Mouse (Mus musculus): ENCODE data around the gene Atxn7l2. TPM values are rescaled to one million over a fixed set of nuclear protein-coding genes. Genes with fewer than 3 reads are reported as not detected.

Atxn7l2 gene
- total RNA-seq, 1 experiment from 2014 or later: 7.3 TPM

Other genes starting within 250 kb of the Atxn7l2 start
- gene Gstm3, start 241.7 kb downstream of the Atxn7l2 start, total RNA-seq (2017): not detected in 2 replicates
- gene Gstm2, start 224.5 kb downstream of the Atxn7l2 start, total RNA-seq (2017): not detected in 2 replicates
- gene Gstm1, start 193.0 kb downstream of the Atxn7l2 start, total RNA-seq (2017): 7.9 and 12.3 TPM in 2 replicates
- 1.7 and 2.3 TPM in 2 replicates for gene Gstm4, start 166.0 kb downstream of the Atxn7l2 start, total RNA-seq (2017)
- 16.0 and 18.5 TPM in 2 replicates for gene Ampd2, start 124.3 kb downstream of the Atxn7l2 start, total RNA-seq (2017)
- gene Gnat2, start 118.1 kb downstream of the Atxn7l2 start, total RNA-seq (2017): not detected in 2 replicates
- 143 and 165 TPM in 2 replicates for gene Gnai3, start 64.8 kb downstream of the Atxn7l2 start, total RNA-seq (2017)
- gene Gpr61, start 56.1 kb downstream of the Atxn7l2 start, total RNA-seq (2017): 0.23 TPM in 1 of 2 replicates, not detected in the other
- gene Amigo1, start 24.6 kb downstream of the Atxn7l2 start, total RNA-seq (2017): 1.3 and 1.6 TPM in 2 replicates
- gene Cyb561d1, start 9.7 kb downstream of the Atxn7l2 start, total RNA-seq (2017): 26.8 and 29.0 TPM in 2 replicates
- not detected in 2 replicates for gene Sypl2, start 15.7 kb upstream of the Atxn7l2 start, total RNA-seq (2017)
- 54.4 and 69.7 TPM in 2 replicates for gene Psma5, start 46.0 kb upstream of the Atxn7l2 start, total RNA-seq (2017)
- 24.7 and 26.2 TPM in 2 replicates for gene Sort1, start 73.1 kb upstream of the Atxn7l2 start, total RNA-seq (2017)
- gene Mybphl, start 154.0 kb upstream of the Atxn7l2 start, total RNA-seq (2017): not detected in 2 replicates
- 0.35 and 1.7 TPM in 2 replicates for gene Psrc1, start 172.9 kb upstream of the Atxn7l2 start, total RNA-seq (2017)
- gene Celsr2, start 204.6 kb upstream of the Atxn7l2 start, total RNA-seq (2017): 0.86 and 1.6 TPM in 2 replicates
- 148 and 192 TPM in 2 replicates for gene Sars, start 234.3 kb upstream of the Atxn7l2 start, total RNA-seq (2017)

Data from neutrophil, adult 5-6 weeks (primary cell).